Mouse (Mus musculus) C2C12 (cell line): ENCODE measurements around the gene Osbpl3. TPM values are rescaled to one million over a fixed set of nuclear protein-coding genes. Genes with fewer than 3 reads are reported as not detected.

ENCODE experiments used
- H3K27me3 ChIP-seq: one replicate; pipeline ENCODE4 v1.6.1; 2011; ENCODE audit not compliant: control insufficient read depth, insufficient read depth, insufficient read length
- H3K36me3 ChIP-seq: one replicate; pipeline ENCODE4 v1.6.1; 2011; ENCODE audit not compliant: control insufficient read depth, insufficient read depth
- H3K4me3 ChIP-seq: one replicate; pipeline ENCODE4 v1.5.1; 2011; ENCODE audit warnings: mild to moderate bottlenecking, control low read depth; ENCODE audit not compliant: poor library complexity, insufficient read depth, severe bottlenecking
- H3K79me2 ChIP-seq: one replicate; pipeline ENCODE4 v1.6.1; 2011; ENCODE audit not compliant: control insufficient read depth, insufficient read depth
- H3K79me3 ChIP-seq: one replicate; pipeline ENCODE4 v1.6.1; 2011; ENCODE audit warnings: low read depth, control low read depth
- H3ac ChIP-seq: one replicate; pipeline ENCODE3; 2011; ENCODE audit warnings: low read depth; ENCODE audit not compliant: control insufficient read depth, insufficient read length
- CEBPB ChIP-seq: IDR thresholded peaks from one replicate; pipeline ENCODE4 v1.6.1; 2011; ENCODE audit warnings: low read depth, mild to moderate bottlenecking, control low read depth, moderate library complexity
- CTCF ChIP-seq: IDR thresholded peaks from one replicate; pipeline ENCODE4 v1.5.1; 2011; ENCODE audit not compliant: control insufficient read depth, insufficient read depth, insufficient read length
- FOSL1 ChIP-seq: IDR thresholded peaks from one replicate; pipeline ENCODE4 v1.8.0; 2011; ENCODE audit warnings: mild to moderate bottlenecking, low read length; ENCODE audit not compliant: poor library complexity, insufficient read depth, severe bottlenecking
- MAX ChIP-seq: IDR thresholded peaks from one replicate; pipeline ENCODE4 v1.6.1; 2011; ENCODE audit warnings: mild to moderate bottlenecking, control low read depth
- MYOD1 ChIP-seq: IDR thresholded peaks from one replicate; pipeline ENCODE4 v1.6.1; 2011; ENCODE audit warnings: low read depth; ENCODE audit not compliant: control insufficient read depth, insufficient read length
- MYOG ChIP-seq: IDR thresholded peaks from one replicate; pipeline ENCODE4 v1.6.1; 2011; ENCODE audit not compliant: control insufficient read depth, insufficient read length; ENCODE audit errors: extremely low read depth
- USF1 ChIP-seq: IDR thresholded peaks from one replicate; pipeline ENCODE4 v1.6.1; 2011; ENCODE audit warnings: low read depth, mild to moderate bottlenecking, control low read depth, moderate library complexity
- polyA plus RNA-seq: library from polyadenylated mRNA; unstranded; fragments of >200 nt; fragmentation: generic; extraction: Trizol; gene quantifications from one replicate; pipeline ENCODE4 v1.2.1, GENCODE M21; 2012; ENCODE audit warnings: missing spikeins

Gene Osbpl3
- polyA plus RNA-seq, 1 experiment = 17.6 TPM

DNA sequence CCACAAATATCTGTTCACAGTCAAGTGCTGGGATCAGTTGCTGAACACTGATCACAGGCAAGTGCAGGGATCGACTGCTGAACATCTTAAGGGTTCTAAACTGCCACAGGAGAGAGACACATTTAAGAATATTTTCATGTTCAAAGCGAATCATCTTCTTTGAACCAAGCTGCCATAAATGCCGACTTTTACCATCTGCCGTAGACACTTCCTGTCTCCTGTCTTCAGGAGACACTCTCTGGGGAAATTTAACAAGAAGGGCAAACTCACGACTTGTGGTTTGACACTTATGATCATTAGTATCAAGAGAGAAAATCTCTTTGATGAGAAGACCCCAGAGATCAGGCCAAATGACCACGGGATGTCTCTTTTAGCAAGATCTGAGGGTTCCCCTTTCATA, 134.3 kb downstream of the Osbpl3 start:
- Histone ChIP-seq H3K79me2 (no peaks in the 10 kb centered on the region), H3K27me3 (no peaks in the 10 kb centered on the region), H3K4me3 (no peak overlapping the region), H3K36me3 (peaks cover 31% of the 10 kb centered on the region), H3K79me3 (no peaks in the 10 kb centered on the region), H3ac (no peak overlapping the region)
- TF ChIP-seq FOSL1 (no peak), MYOD1 (no peak)

- Histone ChIP-seq H3K79me3 (no peaks in the 10 kb centered on the region), H3K27me3 (no peaks in the 10 kb centered on the region), H3K79me2 (no peaks in the 10 kb centered on the region), H3ac (no peak overlapping the region), H3K4me3 (no peak overlapping the region), H3K36me3 (peaks cover 18% of the 10 kb centered on the region)
- TF ChIP-seq MAX = no peak
- no peak for TF ChIP-seq CEBPB
- TF ChIP-seq MYOD1 = no peak
- no peak for TF ChIP-seq FOSL1
- TF ChIP-seq CTCF = no peak
- no peak for TF ChIP-seq USF1
- no peak for TF ChIP-seq MYOG
Measured at GRCm38 (mm10) chr6:50318590-50319172, 137.3 kb downstream of the Osbpl3 start.

DNA sequence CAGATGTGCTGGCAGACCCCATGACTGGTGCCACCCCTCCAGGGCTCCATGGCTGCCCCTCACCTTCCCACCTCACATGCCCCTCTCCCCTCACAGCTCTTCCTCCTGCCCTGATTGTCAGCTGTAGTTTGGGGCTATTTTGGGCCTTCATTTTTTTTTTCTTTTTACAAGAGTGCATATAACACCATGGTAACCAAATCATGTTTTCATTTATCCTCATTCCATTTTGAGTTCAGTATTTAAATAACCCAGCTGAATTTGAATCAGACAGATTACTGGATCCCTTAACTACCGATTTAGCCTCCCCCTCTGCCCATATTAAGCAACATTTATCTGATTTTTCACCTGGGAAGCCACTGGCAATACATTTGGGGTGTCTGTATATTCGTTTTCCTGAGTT, 137.9 kb downstream of the Osbpl3 start:
- TF ChIP-seq CTCF (no peak), FOSL1 (no peak), USF1 (no peak)
- H3K79me3 ChIP-seq = no peaks in the 10 kb centered on the region

GRCm38 (mm10) chr6:50316795-50317505, 139.1 kb downstream of the Osbpl3 start:
- no peaks in the 10 kb centered on the region for H3K79me2 ChIP-seq
- no peaks in the 10 kb centered on the region for H3K27me3 ChIP-seq
- no peak for TF ChIP-seq MAX
- H3K4me3 ChIP-seq = no peak overlapping the region
- H3K36me3 ChIP-seq = peaks cover 11% of the 10 kb centered on the region
- H3K79me3 ChIP-seq = no peaks in the 10 kb centered on the region
- H3ac ChIP-seq = no peak overlapping the region

More for the DNA sequence above, 137.9 kb downstream of the Osbpl3 start:
- Histone ChIP-seq H3K4me3 (no peak overlapping the region), H3K27me3 (no peaks in the 10 kb centered on the region), H3K79me2 (no peaks in the 10 kb centered on the region), H3ac (no peak overlapping the region), H3K36me3 (peaks cover 18% of the 10 kb centered on the region)

- H3K79me2 ChIP-seq = no peaks in the 10 kb centered on the region
- no peaks in the 10 kb centered on the region for H3K79me3 ChIP-seq
- H3K4me3 ChIP-seq = no peak overlapping the region
- H3ac ChIP-seq = no peak overlapping the region
- H3K27me3 ChIP-seq = no peaks in the 10 kb centered on the region
- H3K36me3 ChIP-seq = peaks cover 13% of the 10 kb centered on the region
- TF ChIP-seq MYOG (no peak), FOSL1 (no peak), CEBPB (no peak), USF1 (no peak), MAX (no peak), MYOD1 (no peak), CTCF (no peak)
Measured at GRCm38 (mm10) chr6:50314406-50315071, 141.5 kb downstream of the Osbpl3 start.

DNA sequence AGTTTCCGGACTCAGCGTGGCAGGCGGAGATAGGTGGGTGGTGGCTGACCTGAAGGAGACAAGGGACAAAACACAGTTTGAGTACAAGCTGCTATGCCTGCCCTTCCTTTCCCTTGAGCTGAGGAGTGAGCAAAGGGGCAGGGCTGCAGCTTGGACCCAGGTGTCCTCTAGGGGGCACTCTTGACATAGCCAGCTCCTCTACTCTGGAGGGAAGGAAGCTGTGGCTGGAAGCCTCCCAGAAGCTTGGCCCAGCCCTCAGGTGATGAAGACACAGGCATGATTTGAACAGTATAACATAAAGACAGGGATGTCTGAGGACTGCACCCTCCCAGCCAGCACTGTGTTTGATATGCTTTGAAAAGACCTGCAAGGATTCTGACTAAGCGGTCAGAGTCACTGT, 143.4 kb downstream of the Osbpl3 start:
- Histone ChIP-seq H3K79me2 (no peaks in the 10 kb centered on the region), H3K79me3 (no peaks in the 10 kb centered on the region), H3ac (no peak overlapping the region), H3K27me3 (no peaks in the 10 kb centered on the region), H3K4me3 (no peak overlapping the region), H3K36me3 (peaks cover 15% of the 10 kb centered on the region)
- TF ChIP-seq FOSL1 (no peak), MYOD1 (no peak), USF1 (no peak), CTCF (peak; percentile 85), MYOG (no peak)
